Mouse (Mus musculus) kidney, postnatal 0 days (tissue): ENCODE measurements at regions not wholly inside any gene's neighbourhood (a gene's known extent, or its start where the extent isn't known, plus 50 kb on each side); places are given as distances from the start of the nearest gene placed in this dataset.
A peak's percentile ranks its signal among the peaks of the same experiment; 100 is the strongest.
"Not testable (repeated sequence)": the region's sequence is repeated elsewhere in the genome, so short reads cannot be mapped to it uniquely, and the experiment has no call there.

Experiments
- ATAC-seq: fragments of 200-750 bp; cut with Nextera tagmentation; replicated peaks from 2 replicates; pipeline ENCODE4 v1.8.0; 2017; ENCODE audit warnings: low read depth, moderate number of reproducible peaks, moderate TSS enrichment, moderate library complexity; ENCODE audit not compliant: low FRiP score
- DNase-seq: peaks from one replicate; pipeline ENCODE4 v3.0.0-alpha.2; 2016; ENCODE audit warnings: low spot score
- H3K27ac ChIP-seq: fragments of 300-500 bp; sonication (generic); 2 replicates; pipeline ENCODE4 v1.5.1; 2014; ENCODE audit warnings: mild to moderate bottlenecking
- H3K27me3 ChIP-seq: fragments of 300-500 bp; sonication (generic); 2 replicates; pipeline ENCODE4 v1.6.1; 2014; ENCODE audit warnings: low read length, mixed read lengths; ENCODE audit not compliant: insufficient read depth
- H3K36me3 ChIP-seq: fragments of 300-500 bp; sonication (generic); 2 replicates; pipeline ENCODE4 v1.6.1; 2014; ENCODE audit warnings: low read length, mixed read lengths; ENCODE audit not compliant: insufficient read depth
- H3K4me1 ChIP-seq: fragments of 300-500 bp; sonication (generic); replicated peaks from 2 replicates; pipeline ENCODE4 v1.6.1; 2014; ENCODE audit warnings: antibody characterized with exemption, low read length, mixed read lengths; ENCODE audit not compliant: insufficient read depth
- H3K4me2 ChIP-seq: fragments of 300-500 bp; sonication (generic); 2 replicates; pipeline ENCODE4 v1.6.1; 2014; ENCODE audit warnings: mild to moderate bottlenecking, low read length, moderate library complexity, mixed read lengths
- H3K4me3 ChIP-seq: fragments of 300-500 bp; sonication (generic); replicated peaks from 2 replicates; pipeline ENCODE4 v1.5.1; 2014; ENCODE audit warnings: low read depth, low read length
- H3K9ac ChIP-seq: fragments of 300-500 bp; sonication (generic); 2 replicates; pipeline ENCODE4 v1.6.1; 2014; ENCODE audit warnings: low read depth, low read length
- H3K9me3 ChIP-seq: fragments of 300-500 bp; sonication (generic); replicated peaks from 2 replicates; pipeline ENCODE4 v1.6.1; 2016; ENCODE audit warnings: low read length, inconsistent platforms, mixed read lengths
- CTCF ChIP-seq: IDR thresholded peaks from 2 replicates; pipeline ENCODE4 v1.5.1; 2016; ENCODE audit warnings: antibody characterized with exemption, low read depth, mild to moderate bottlenecking, moderate library complexity
- WGBS: fragments of 180-500 bp; shearing (Covaris S2); extraction: QIAGEN DNeasy Blood & Tissue Kit; methylation state at CpG from one replicate; pipeline ENCODE4 v1.1.7; 2014; 5-methylcytosine and 5-hydroxymethylcytosine counted together

DNA sequence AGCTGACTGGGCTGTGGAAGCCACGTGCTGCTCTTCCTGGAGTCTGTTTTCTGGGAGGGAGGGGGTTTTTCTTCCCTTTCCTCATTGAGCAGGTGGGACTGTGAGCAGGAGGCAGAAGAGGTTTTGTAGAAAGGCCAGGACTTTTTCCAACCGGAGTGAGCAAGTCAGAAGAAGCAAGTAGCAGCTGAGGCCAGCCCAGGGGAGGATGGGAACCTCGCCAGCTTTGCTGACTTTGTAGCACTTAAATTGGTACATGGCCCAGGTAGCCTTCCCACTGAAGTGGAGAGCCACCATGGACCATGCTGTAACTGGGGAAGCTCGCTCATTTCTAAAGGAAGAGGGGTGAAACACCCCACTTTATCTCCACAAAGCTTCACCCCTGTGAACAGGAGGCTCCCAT is 154.1 kb downstream of the Kif26a start:
- Histone ChIP-seq H3K4me1 (peaks cover 7% of the 10 kb centered on the region; the same call in 1 of the 2 replicates), H3K27me3 (peaks cover 18% of the 10 kb centered on the region), H3K4me3 (no peak overlapping the region), H3K9ac (no peak overlapping the region), H3K9me3 (no peaks in the 10 kb centered on the region), H3K36me3 (no peaks in the 10 kb centered on the region), H3K4me2 (no peak overlapping the region), H3K27ac (no peak overlapping the region)
- TF ChIP-seq CTCF: no peak
- no peak for DNase-seq
- 63% methylated on average over 4 of the region's 4 CpGs for WGBS
- no peak for ATAC-seq

DNA sequence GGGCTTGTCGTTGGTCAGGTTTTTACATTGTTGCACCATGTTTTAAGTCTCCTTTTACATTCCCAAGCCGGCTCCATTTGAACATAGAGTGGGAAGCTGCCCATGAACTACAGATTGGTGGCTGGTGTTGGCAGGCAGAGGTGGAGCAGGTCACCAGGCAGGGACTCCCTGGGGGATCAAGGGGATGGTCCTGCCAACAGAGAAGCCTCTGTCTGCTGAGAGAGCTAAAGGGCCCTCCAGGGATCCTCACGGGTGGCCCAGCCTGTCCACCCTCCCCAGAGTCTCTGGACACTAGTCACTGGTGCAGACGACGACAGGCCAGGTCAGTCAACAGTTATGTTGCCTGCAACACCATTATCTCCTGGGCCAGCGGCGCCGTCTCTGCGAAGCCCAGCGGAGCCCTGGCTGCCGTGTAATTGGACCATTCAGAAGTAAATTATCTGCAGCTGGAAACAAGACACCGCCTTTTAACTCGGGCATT is 155.4 kb downstream of the Kif26a start:
- Histone ChIP-seq H3K27ac (no peak overlapping the region), H3K4me1 (peaks cover 7% of the 10 kb centered on the region; the same call in 1 of the 2 replicates), H3K36me3 (no peaks in the 10 kb centered on the region), H3K27me3 (peaks cover 18% of the 10 kb centered on the region), H3K9ac (no peak overlapping the region), H3K4me2 (0 out of 2 replicates have a peak overlapping the region, but pooled peaks have one; percentile 6), H3K9me3 (no peaks in the 10 kb centered on the region), H3K4me3 (no peak overlapping the region)
- 13% methylated on average over 13 of the region's 13 CpGs for WGBS
- peak; percentile 27 for DNase-seq
- no peak for TF ChIP-seq CTCF
- ATAC-seq: no peak

DNA sequence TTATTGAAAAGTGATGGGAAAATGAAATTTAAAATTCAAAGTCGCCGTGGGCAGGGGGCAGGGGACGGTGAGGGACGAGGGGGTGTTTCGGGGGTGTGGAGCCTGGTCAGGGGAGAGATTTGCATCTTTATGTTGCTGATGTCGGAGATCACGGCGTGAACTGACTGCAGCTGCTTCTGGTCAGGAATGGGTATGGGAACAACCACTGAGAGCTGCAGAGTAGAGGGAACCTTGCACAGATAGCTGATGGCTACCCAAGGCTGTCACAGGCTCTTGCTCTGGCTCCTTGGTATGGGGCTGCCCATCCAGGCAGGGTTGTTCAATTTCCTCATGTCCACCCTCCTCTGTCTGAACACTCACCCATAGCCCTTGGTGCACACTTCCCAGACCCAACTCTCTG is 155.9 kb downstream of the Kif26a start:
- no peak for ATAC-seq
- H3K4me3 ChIP-seq: no peak overlapping the region
- H3K27ac ChIP-seq: no peak overlapping the region
- peaks cover 18% of the 10 kb centered on the region for H3K27me3 ChIP-seq
- WGBS: 18% methylated on average over 8 of the region's 8 CpGs
- H3K36me3 ChIP-seq: no peaks in the 10 kb centered on the region
- DNase-seq: no peak
- TF ChIP-seq CTCF: no peak
- H3K9me3 ChIP-seq: no peaks in the 10 kb centered on the region
- no peak overlapping the region for H3K9ac ChIP-seq
- H3K4me2 ChIP-seq: 0 out of 2 replicates have a peak overlapping the region, but pooled peaks have one; percentile 6
- peaks cover 7% of the 10 kb centered on the region; the same call in 1 of the 2 replicates for H3K4me1 ChIP-seq

DNA sequence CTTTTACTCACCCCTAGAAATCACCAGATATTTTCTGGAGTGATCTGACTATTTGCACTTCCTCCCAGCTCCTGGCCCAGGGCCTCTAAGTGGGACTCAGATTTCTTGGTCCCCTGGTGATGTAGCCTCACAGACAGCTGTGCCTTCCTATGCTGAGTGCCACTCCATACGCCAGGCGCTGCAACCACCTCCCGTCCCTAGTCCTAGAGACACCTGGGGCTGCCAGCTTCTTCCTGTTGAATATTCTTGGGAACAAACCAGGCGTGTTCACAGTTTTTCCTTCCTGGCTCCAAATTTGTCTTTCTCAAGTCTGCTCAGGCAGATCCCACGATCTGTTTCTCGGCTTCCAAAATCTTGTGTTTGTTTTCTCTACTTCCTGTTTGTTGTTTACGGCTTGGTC is 160.2 kb downstream of the Kif26a start:
- H3K9ac ChIP-seq: no peak overlapping the region
- H3K4me3 ChIP-seq: no peak overlapping the region
- H3K27me3 ChIP-seq: peaks cover 15% of the 10 kb centered on the region
- DNase-seq: no peak
- no peak overlapping the region for H3K27ac ChIP-seq
- 49% methylated on average over 7 of the region's 7 CpGs for WGBS
- no peak for TF ChIP-seq CTCF
- no peak for ATAC-seq
- no peak overlapping the region for H3K4me2 ChIP-seq
- H3K4me1 ChIP-seq: peaks cover 7% of the 10 kb centered on the region; the same call in 1 of the 2 replicates
- no peaks in the 10 kb centered on the region for H3K9me3 ChIP-seq
- H3K36me3 ChIP-seq: no peaks in the 10 kb centered on the region

DNA sequence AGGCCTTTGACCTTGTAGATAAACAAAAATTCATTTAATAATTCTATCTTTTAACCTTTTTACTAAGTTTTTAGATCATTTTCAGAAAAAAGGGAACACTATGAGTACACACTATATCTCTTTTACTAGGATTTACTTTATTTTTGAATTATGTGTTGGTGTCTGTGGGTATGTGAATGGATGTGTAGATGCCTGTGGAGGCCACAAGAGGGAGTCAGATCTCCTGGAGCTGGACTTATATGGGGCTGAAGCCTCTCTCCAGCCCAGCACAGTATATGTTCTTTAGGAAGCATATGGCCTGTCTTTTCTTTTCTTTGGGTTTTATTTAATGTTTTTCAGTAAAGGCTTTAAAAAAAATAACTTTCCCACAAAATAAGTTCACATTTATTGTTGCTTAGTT is 162.0 kb downstream of the Kif26a start:
- no peaks in the 10 kb centered on the region for H3K27me3 ChIP-seq
- no peak for ATAC-seq
- no peak overlapping the region for H3K4me3 ChIP-seq
- no peaks in the 10 kb centered on the region for H3K36me3 ChIP-seq
- TF ChIP-seq CTCF: peak; percentile 37; the same call in 1 of the 2 replicates
- no peaks in the 10 kb centered on the region for H3K4me1 ChIP-seq
- no peak for DNase-seq
- H3K9me3 ChIP-seq: no peaks in the 10 kb centered on the region
- H3K4me2 ChIP-seq: no peak overlapping the region
- no peak overlapping the region for H3K9ac ChIP-seq
- H3K27ac ChIP-seq: no peak overlapping the region

DNA sequence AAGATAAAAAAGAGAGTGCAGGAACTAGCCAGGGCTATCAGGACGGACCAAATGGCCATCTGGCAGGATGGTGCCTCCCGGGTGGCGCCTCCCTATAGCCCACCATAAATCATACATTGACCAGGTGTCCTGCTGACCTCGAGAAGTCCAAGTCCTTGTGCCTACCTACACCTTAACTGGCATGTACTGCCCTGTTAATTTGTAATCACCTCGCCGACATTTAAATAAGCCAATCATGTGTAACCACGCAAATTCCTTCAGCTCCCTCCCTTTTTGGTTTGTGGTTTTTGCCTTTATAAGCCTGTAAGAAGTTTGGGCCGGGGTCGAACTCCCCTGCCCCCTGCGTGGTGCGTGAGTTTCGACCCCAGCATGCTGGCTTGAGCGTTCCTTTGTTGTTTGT is 163.1 kb downstream of the Kif26a start:
- not testable (repeated sequence) for H3K36me3 ChIP-seq, ATAC-seq, H3K27me3 ChIP-seq, H3K9ac ChIP-seq, DNase-seq, H3K27ac ChIP-seq, H3K4me2 ChIP-seq, H3K4me3 ChIP-seq, H3K4me1 ChIP-seq, H3K9me3 ChIP-seq
- 49% methylated on average over 13 of the region's 13 CpGs for WGBS

DNA sequence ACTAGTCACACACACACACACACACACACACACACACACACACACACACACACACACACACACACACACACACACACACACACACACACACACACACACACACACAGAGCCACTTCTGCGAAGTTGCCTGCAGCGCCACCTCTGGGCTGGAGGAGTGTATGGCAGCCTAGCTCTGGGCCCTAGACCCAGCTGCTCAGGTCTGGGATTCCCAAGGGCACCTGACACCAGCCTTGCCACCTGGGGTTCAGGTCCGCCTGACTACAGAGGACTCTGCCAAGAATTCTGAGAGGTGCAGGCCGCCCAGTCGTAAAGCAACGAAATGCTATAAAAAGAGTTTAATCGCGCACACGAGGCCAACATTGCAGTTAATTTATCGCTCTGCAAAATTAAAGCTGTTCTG is 163.8 kb downstream of the Kif26a start:
- TF ChIP-seq CTCF: peak; percentile 64
- WGBS: 35% methylated on average over 10 of the region's 10 CpGs
- DNase-seq: peak; percentile 51
- Histone ChIP-seq H3K27me3 (no peaks in the 10 kb centered on the region), H3K9ac (no peak overlapping the region), H3K27ac (no peak overlapping the region), H3K9me3 (no peaks in the 10 kb centered on the region), H3K4me1 (no peaks in the 10 kb centered on the region), H3K4me2 (no peak overlapping the region), H3K36me3 (no peaks in the 10 kb centered on the region), H3K4me3 (no peak overlapping the region)
- peak; percentile 62; the same call in 1 of the 2 replicates for ATAC-seq
